Mouse (Mus musculus) activated CD4-positive, CD25-positive, alpha-beta regulatory T cell, adult 4 months (primary cell): ENCODE data around the gene Nckap5l. TPM values are rescaled to one million over a fixed set of nuclear protein-coding genes. Genes with fewer than 3 reads are reported as not detected.
"Not testable (repeated sequence)": the region's sequence is repeated elsewhere in the genome, so short reads cannot be mapped to it uniquely, and the experiment has no call there.

Experiments
- ATAC-seq: one replicate; pipeline ENCODE4 v1.8.0; 2017
- polyA plus RNA-seq, 2 experiments: library from polyadenylated mRNA; unstranded; fragments of 100-300 nt; shearing (Covaris generic); gene quantifications; one replicate each; pipeline ENCODE4 v1.2.1; 2017

Nckap5l gene
- polyA plus RNA-seq, 2 experiments from 2014 or later, result 0.76 to 1.2 TPM

DNA sequence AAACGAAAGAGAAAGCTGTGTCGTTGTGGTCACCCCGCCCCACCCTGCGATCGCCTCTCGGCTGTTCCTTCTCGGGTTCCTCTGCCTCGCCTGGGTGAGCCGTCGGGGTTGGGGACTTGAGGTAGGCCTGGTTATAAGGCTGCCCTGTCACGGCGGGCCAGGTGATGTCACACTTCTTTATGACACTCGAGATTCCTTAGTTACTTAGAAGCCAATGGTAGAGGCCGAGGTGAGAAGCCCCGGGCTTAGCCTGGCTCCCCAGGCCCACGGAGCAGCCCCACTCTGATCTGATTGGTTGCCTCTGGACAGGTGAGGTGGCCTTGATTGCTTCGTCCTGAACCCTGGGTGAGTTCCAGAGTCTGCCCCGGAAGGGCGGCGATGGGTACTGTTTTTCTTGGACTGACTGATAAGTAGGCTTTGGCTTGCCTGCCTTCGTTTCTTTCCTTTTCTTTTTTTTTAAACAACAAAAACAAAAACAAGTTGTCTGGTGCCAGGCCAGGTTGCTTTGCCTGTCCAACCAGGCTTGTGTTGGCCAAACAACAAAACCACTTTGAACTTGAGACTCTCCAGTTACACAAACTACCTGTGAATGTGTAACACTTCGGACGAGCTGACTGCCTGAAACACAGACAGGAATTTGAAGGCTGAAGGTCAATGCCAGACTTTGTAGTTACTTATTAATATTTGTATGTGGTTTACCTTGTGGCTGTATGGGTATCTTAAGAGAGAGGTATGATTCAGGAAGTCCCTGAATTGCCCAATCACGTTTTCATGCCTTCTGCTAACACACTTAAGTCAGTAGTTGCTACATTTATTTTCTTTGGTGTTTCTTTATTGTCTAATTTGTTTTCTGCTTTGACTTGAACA, 63.9 kb downstream of the Nckap5l start:
- ATAC-seq, result peak; percentile 60

DNA sequence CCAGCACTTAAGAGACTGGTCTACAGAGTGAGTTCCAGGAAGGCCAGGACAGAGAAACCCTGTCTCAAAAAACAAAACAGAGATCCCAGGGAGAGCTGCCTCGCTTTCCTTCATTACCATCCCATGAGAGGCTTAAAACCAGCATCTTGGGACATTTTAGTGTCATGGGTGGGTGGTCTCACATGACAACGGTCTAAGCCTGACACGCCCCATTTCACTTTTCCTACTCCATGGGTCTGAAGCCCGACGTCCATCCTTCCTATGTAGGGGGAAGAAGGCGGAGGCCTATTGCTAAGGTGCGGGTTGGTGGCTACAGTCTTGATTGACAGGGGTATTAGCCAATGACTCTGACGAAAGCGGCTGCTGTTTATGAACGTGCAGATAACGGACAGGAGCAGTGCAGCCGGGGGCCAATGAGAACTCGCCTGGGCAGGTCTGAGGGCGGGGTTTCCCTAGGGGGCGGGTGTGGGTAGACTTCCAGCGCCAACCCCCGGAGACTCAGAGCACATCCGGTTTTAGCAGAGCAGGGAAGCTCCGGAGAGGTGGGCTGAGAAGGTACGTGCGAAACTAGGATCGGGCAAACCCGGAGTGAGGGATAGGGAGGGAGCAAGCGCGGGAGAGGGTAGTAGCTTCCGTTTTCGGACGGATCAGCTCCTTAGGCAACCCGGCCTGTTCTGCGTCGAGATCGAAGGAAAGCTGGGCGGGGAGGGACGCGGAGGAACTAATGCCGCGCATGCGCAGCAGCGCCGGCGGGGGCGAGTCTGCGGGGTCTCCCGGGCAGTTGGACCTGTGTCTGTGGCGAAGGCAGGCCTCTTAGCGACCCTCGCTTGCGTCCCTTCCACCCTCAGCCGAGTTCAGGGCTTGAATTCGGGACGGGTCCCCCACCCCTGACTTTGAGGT, 64.8 kb downstream of the Nckap5l start, which contains the start of gene Tmbim6:
Gene Tmbim6 (plus strand): TSS at position 397 of the 900 bp plus-strand sequence.
- peak; percentile 94 for ATAC-seq

DNA sequence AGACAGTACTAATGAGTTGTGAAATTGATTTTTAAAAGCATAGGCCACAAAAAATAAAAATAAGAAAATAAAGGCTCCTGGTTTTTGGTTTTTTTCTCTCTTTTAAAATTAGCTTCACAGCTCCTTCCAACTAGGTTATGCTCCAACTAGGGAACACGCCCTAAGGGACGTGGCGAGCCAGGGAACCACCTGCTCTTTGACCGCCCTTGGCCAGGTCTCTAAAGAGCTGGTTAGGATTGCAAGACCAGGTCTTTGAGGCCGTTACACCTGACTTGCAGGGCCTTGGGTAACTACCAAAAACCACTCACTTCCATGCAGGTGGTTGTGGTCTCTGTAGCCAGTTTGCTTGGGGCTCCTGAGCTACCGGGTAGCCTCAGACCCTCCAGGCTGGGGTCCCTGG, 65.6 kb downstream of the Nckap5l start:
- ATAC-seq, result no peak

GRCm38 (mm10) chr15:99390472-99391401, 66.8 kb downstream of the Nckap5l start:
- ATAC-seq, result no peak

- no peak for ATAC-seq
These were observed 69.6 kb downstream of the Nckap5l start for GRCm38 (mm10) chr15:99387976-99388375.

DNA sequence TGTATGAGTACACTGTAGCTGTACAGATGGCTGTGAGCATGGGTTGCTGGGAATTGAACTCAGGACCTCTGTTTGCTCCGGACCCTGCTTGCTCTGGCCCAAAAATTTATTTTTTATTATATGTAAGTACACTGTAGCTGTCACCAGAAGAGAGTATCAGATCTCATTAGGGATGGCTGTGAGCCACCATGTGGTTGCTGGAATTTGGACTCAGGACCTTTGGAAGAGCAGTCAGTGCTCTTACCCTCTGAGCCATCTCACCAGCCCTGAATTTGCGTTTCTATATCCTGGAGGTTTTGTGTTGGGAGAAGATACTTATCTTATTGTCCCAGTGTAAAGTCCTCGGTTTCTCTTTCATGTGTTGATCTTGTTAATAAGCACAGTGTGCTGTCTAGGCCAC, 70.8 kb downstream of the Nckap5l start:
- no peak for ATAC-seq

GRCm38 (mm10) chr15:99386110-99386509, 71.4 kb downstream of the Nckap5l start:
- not testable (repeated sequence) for ATAC-seq

GRCm38 (mm10) chr15:99384071-99384470, 73.5 kb downstream of the Nckap5l start:
- no peak for ATAC-seq

DNA sequence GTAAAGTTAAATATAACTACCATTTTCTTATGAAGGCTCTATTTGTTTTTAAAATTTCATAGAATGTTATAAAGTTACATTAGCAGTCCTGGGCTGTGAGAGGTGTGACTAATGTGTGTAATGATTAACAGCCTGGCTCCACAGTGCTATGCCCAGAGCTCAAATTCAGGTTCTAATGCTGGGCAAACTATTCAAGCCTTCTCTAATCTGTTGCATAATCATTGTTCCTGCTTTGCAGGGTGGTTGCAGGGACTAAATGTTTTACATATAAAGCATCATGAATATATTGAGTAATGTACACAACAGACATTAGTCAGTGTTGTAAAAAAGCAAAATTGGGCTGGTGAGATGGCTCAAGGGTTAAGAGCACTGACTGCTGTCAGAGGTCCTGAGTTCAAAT, 74.7 kb downstream of the Nckap5l start:
- no peak for ATAC-seq

- no peak for ATAC-seq
These were observed 81.3 kb downstream of the Nckap5l start for GRCm38 (mm10) chr15:99376240-99376639.

DNA sequence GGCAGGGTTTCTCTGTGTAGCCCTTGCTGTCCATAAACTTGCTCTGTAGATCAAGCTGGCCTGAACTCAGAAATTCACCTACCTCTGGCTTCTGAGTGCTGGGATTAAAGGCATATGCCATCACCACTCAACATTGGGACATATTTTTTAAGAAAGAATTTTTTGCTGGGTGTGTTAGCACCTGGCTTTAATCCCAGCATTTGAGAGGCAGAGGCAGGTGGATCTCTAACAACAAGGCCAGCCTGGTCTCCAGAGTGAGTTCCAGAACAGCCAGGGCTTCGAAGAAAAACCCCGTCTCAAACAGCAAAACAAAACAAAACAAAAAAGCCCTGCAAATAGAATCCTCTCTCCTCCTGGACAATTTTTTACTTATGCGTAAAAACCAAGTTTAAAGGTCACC, 82.0 kb downstream of the Nckap5l start:
- no peak for ATAC-seq

DNA sequence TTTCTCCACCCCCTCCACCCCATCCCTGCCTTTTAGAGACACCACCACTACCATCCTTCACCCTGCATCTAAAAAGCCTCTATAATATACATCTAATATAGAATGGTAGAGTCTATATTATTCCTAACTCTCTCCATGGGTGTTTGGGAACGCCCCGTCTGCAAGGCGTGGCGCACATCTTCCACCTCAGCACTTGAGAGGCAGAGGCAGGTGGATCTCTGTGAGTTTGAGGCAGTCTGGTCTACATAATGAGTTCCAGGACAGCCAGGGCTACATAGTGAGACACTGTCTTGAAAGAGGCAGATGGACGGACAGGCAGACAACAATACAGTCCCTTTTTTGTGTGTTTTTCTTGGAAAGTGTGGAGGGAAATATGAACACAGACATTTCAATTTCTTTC, 82.5 kb downstream of the Nckap5l start:
- no peak for ATAC-seq

DNA sequence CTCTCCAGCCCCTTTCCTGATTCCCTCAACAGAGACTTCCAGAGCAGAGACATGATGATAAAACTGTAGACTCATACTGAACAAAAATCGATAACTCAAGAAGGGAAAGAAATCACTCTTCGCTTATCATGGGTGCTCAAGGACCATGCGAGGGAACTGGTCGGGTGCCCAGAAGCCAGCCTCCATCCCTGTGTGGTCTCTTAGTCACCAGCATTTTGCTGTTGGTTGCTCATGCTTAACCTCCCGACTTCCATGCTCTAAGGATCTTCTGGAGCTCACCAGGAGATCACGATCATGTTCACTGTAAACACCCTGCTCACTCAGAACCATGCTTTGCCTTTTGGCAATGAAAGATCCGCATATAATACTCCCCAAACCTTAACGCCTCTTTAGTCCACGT, 84.8 kb downstream of the Nckap5l start:
- no peak for ATAC-seq

Other genes starting within 250 kb of the Nckap5l start
- not detected for gene Kcnh3, start 232.9 kb downstream of the Nckap5l start, polyA plus RNA-seq
- gene Mcrs1, start 205.8 kb downstream of the Nckap5l start, polyA plus RNA-seq, result 10 to 100 TPM; 54.8 to 55.6 TPM
- gene Prpf40b, start 162.7 kb downstream of the Nckap5l start, polyA plus RNA-seq, result 1 to 10 TPM; 3.9 to 7.4 TPM
- under 1 TPM; 0.24 to 0.30 TPM for gene Fam186b, start 161.9 kb downstream of the Nckap5l start, polyA plus RNA-seq
- gene Fmnl3, start 87.3 kb downstream of the Nckap5l start, polyA plus RNA-seq, result 1 to 10 TPM; 6.1 to 9.0 TPM
- 1,000 to 10,000 TPM in 1 of 2 experiments, 100 to 1,000 TPM in 1; 855 to 1,076 TPM for gene Tmbim6, start 64.9 kb downstream of the Nckap5l start, polyA plus RNA-seq
- gene Bcdin3d, start 17.0 kb upstream of the Nckap5l start, polyA plus RNA-seq, result 10 to 100 TPM; 23.3 to 23.5 TPM
- under 1 TPM in 1 of 2 experiments, not detected in 1; 0.07 TPM for gene Faim2, start 70.4 kb upstream of the Nckap5l start, polyA plus RNA-seq
- not detected for gene Aqp2, start 121.3 kb upstream of the Nckap5l start, polyA plus RNA-seq
- not detected for gene Aqp5, start 133.0 kb upstream of the Nckap5l start, polyA plus RNA-seq
- gene Aqp6, start 143.7 kb upstream of the Nckap5l start, polyA plus RNA-seq, result not detected
- gene Racgap1, start 193.9 kb upstream of the Nckap5l start, polyA plus RNA-seq, result 10 to 100 TPM; 33.2 to 33.3 TPM
- under 1 TPM; 0.22 to 0.32 TPM for gene Asic1, start 212.6 kb upstream of the Nckap5l start, polyA plus RNA-seq
- gene Smarcd1, start 244.4 kb upstream of the Nckap5l start, polyA plus RNA-seq, result 10 to 100 TPM in 1 of 2 experiments, 1 to 10 TPM in 1; 8.6 to 10.8 TPM
- gene Gm17349, start 247.7 kb upstream of the Nckap5l start, polyA plus RNA-seq, result not detected